Mouse (Mus musculus) forebrain, embryonic 14.5 days (tissue): ENCODE results near the gene Cd200r1. TPM values are rescaled to one million over a fixed set of nuclear protein-coding genes. Genes with fewer than 3 reads are reported as not detected.
"Not testable (repeated sequence)": the region's sequence is repeated elsewhere in the genome, so short reads cannot be mapped to it uniquely, and the experiment has no call there.

Source experiments
- ATAC-seq: fragments of 200-750 bp; cut with Nextera tagmentation; 2 replicates; pipeline ENCODE4 v1.8.0; 2017; ENCODE audit warnings: mild to moderate bottlenecking, moderate library complexity
- DNase-seq: peaks from one replicate; pipeline ENCODE4 v3.0.0-alpha.2; 2015; ENCODE audit warnings: low spot score
- H3K27ac ChIP-seq: fragments of 300-500 bp; sonication (generic); 2 replicates; pipeline ENCODE4 v1.5.1; 2014; ENCODE audit warnings: low read depth, mild to moderate bottlenecking, control low read depth, low read length, moderate library complexity
- H3K27me3 ChIP-seq: fragments of 300-500 bp; sonication (generic); replicated peaks from 2 replicates; pipeline ENCODE4 v1.6.1; 2014; ENCODE audit warnings: low read length, control low read depth, mixed read lengths; ENCODE audit not compliant: control insufficient read depth, insufficient read depth
- H3K36me3 ChIP-seq: fragments of 300-500 bp; sonication (generic); 2 replicates; pipeline ENCODE4 v1.6.1; 2014; ENCODE audit warnings: low read length, control low read depth; ENCODE audit not compliant: control insufficient read depth, insufficient read depth
- H3K4me1 ChIP-seq: fragments of 300-500 bp; sonication (generic); 2 replicates; pipeline ENCODE4 v1.6.1; 2014; ENCODE audit warnings: antibody characterized with exemption, low read length, control low read depth; ENCODE audit not compliant: control insufficient read depth, insufficient read depth
- H3K4me2 ChIP-seq: fragments of 300-500 bp; sonication (generic); 2 replicates; pipeline ENCODE4 v1.6.1; 2014; ENCODE audit warnings: mild to moderate bottlenecking, control low read depth, low read length
- H3K4me3 ChIP-seq: fragments of 300-500 bp; sonication (generic); 2 replicates; pipeline ENCODE4 v1.5.1; 2014; ENCODE audit warnings: low read depth, low read length, control low read depth
- H3K9ac ChIP-seq: fragments of 300-500 bp; sonication (generic); 2 replicates; pipeline ENCODE4 v1.6.1; 2014; ENCODE audit warnings: mild to moderate bottlenecking, low read length, control low read depth, moderate library complexity
- H3K9me3 ChIP-seq: fragments of 300-500 bp; sonication (generic); replicated peaks from 2 replicates; pipeline ENCODE4 v1.6.1; 2016; ENCODE audit warnings: low read length, control low read depth, mixed read lengths; ENCODE audit not compliant: control insufficient read depth
- WGBS: fragments of 180-500 bp; shearing (Covaris S2); extraction: QIAGEN DNeasy Blood & Tissue Kit; methylation state at CpG from one replicate; pipeline ENCODE4 v1.1.7; 2014; 5-methylcytosine and 5-hydroxymethylcytosine counted together
- polyA plus RNA-seq: library from polyadenylated mRNA; unstranded; fragments of >200 nt; fragmentation: Nextera tagmentation; extraction: Ambion mirVana; gene quantifications from 2 replicates; pipeline ENCODE4 v1.2.1, GENCODE M21; 2014

The Cd200r1 gene
- polyA plus RNA-seq, 1 experiment from 2014 or later: 0.70 TPM

DNA sequence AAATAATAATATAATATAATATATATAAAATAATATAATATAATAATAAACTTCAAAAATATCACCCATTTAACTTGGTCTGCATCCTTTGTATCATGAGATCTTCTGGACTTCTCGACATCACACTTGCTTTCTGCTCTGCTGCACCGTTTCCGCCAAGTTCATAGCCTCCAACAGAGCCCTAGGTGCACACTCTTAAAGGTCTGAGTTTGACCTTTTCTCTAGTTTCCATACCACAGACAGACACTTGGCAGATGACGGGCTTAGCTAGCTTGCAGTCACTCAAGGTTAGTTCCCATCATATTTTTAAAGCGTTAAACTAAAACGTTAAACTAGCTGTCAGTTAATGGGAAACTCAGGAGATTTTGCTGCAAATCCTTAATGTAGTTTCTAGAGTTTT is 8.7 kb downstream of the Cd200r1 start:
- no peak overlapping the region for H3K9ac ChIP-seq

DNA sequence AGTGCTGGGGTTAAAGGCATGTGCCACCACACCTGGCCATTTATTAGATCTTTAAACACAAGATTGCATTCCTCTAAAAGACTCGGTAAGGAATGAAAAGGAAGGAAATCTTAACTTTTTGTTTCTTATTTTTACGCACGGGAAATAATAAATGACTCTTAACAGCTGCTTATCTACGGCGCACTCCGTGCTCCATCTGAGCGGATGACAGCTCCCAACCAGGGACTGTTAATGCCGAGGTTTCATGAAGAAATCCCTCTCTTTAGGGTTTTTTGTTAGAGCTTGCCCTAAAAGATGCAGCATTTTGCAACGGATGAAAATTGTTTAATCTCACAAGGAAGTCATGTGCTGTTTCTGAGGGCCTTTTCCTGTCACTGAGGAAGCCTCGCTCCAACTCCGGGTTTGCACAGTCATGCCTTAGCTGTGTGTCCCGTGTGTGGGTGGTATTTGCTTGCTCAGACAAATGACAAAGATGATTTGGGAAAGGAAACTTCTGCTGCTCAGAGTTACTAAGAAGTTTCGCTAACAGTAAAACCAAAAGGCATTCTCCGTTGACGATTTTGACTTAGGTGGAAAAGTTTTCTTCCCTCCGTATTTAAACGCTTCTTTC is 13.1 kb downstream of the Cd200r1 start:
- no peak overlapping the region for H3K4me3 ChIP-seq
- WGBS: 86% methylated on average over 17 of the region's 17 CpGs

More for the DNA sequence above, 8.7 kb downstream of the Cd200r1 start:
- no peak overlapping the region for H3K4me3 ChIP-seq
- no peaks in the 10 kb centered on the region for H3K27me3 ChIP-seq
- no peaks in the 10 kb centered on the region for H3K36me3 ChIP-seq
- H3K4me2 ChIP-seq: no peak overlapping the region
- no peaks in the 10 kb centered on the region for H3K4me1 ChIP-seq
- no peaks in the 10 kb centered on the region for H3K9me3 ChIP-seq
- ATAC-seq (no peak), DNase-seq (no peak)
- WGBS: 92% methylated on average over 6 of the region's 6 CpGs
- H3K27ac ChIP-seq: no peak overlapping the region

DNA sequence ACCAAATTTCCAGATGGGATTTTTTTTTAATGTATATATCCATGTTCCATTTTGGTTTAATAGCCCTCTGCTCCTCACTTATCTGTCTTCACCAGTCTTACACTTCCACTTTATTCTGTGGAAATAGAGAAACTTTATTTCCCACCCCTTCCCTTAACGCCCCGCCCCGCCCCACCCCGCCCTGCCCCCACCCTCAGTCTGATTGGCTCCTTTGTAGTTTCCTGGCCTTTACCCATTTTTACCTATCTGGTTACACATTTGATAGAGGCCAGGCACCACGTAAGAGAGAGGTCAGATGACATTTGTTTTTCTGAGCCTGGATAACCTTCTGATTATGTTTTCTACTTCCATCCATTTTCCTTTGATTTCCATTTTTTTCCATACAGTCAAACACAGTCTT is 14.0 kb downstream of the Cd200r1 start:
- Histone ChIP-seq H3K27ac (no peak overlapping the region), H3K9me3 (no peaks in the 10 kb centered on the region), H3K4me3 (no peak overlapping the region), H3K4me2 (no peak overlapping the region), H3K9ac (no peak overlapping the region), H3K4me1 (no peaks in the 10 kb centered on the region), H3K27me3 (no peaks in the 10 kb centered on the region), H3K36me3 (no peaks in the 10 kb centered on the region)
- ATAC-seq (no peak), DNase-seq (no peak)
- WGBS: 90% methylated on average over 5 of the region's 5 CpGs

More for the DNA sequence above, 13.1 kb downstream of the Cd200r1 start:
- ATAC-seq: no peak
- no peak overlapping the region for H3K27ac ChIP-seq
- H3K27me3 ChIP-seq: no peaks in the 10 kb centered on the region
- H3K36me3 ChIP-seq: no peaks in the 10 kb centered on the region
- no peak overlapping the region for H3K9ac ChIP-seq
- H3K9me3 ChIP-seq: no peaks in the 10 kb centered on the region
- no peak overlapping the region for H3K4me2 ChIP-seq
- DNase-seq: no peak
- H3K4me1 ChIP-seq: no peaks in the 10 kb centered on the region

DNA sequence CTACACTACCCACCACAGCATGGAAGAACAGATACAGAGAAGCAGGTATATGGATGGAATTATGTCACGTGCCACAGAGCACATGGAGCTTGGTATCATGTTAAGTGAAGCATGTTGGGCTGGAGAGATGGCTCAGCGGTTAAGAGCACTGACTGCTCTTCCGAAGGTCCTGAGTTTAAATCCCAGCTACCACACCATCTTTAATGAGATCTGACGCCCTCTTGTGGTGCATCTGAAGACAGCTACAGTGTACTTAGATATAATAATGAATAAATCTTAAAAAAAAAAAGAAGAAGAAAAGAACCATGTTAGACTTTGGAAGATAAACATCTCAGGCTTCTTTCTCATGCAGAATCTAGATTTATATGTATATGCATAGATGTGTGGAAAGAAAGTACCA is 15.2 kb downstream of the Cd200r1 start:
- H3K36me3 ChIP-seq: no peaks in the 10 kb centered on the region
- DNase-seq (no peak), ATAC-seq (no peak)
- 65% methylated on average over 4 of the region's 4 CpGs for WGBS
- H3K9ac ChIP-seq: no peak overlapping the region
- H3K4me2 ChIP-seq: no peak overlapping the region
- no peaks in the 10 kb centered on the region for H3K27me3 ChIP-seq
- H3K4me1 ChIP-seq: no peaks in the 10 kb centered on the region
- H3K4me3 ChIP-seq: no peak overlapping the region
- H3K27ac ChIP-seq: no peak overlapping the region
- no peaks in the 10 kb centered on the region for H3K9me3 ChIP-seq

DNA sequence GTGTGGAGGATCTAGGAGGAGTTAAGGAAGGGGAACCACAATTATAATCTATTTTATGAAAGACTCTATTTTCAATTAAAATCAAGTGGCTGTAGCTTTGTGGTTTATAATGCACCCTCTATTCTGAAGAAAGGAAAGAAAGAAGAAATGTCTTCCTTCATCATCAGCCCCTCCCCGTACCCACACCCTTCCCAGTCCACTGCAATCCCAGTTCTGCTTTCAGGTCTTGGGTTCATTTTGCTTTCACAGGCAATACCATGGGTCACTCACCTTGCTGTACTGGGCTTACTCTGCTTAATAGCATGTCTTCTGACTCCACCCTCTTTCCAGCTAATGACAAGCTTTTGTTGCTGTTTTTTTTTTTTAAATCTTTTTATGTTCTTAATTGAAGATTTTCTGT is 21.4 kb downstream of the Cd200r1 start:
- WGBS: 81% methylated on average over 1 of the region's 1 CpGs

DNA sequence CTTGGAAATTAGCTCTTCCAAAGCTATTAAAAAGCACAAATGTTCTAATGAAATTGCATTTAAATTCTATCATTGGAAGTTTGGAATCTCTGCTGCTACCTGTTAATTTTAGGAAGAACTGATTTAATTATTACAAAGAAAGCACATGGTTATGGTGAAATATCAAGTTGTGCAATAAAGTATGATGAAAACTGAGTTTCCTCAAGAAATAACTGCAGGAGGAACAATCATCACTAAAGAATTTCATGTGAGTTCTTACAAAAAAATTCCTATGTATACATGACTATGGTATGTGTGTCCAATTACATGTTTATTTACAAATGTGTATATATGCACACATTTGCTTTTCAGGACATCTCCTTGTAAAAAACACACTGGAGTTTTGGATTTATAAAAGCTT is 28.9 kb downstream of the Cd200r1 start:
- Histone ChIP-seq H3K4me1 (no peaks in the 10 kb centered on the region), H3K27me3 (no peaks in the 10 kb centered on the region), H3K4me2 (no peak overlapping the region), H3K36me3 (no peaks in the 10 kb centered on the region), H3K4me3 (no peak overlapping the region), H3K9me3 (no peaks in the 10 kb centered on the region), H3K9ac (no peak overlapping the region), H3K27ac (no peak overlapping the region)
- ATAC-seq: no peak
- DNase-seq: no peak

More for the DNA sequence above, 21.4 kb downstream of the Cd200r1 start:
- no peaks in the 10 kb centered on the region for H3K36me3 ChIP-seq
- ATAC-seq: no peak
- no peak overlapping the region for H3K9ac ChIP-seq
- H3K4me3 ChIP-seq: no peak overlapping the region
- H3K4me1 ChIP-seq: no peaks in the 10 kb centered on the region
- no peak for DNase-seq
- no peak overlapping the region for H3K4me2 ChIP-seq
- no peaks in the 10 kb centered on the region for H3K9me3 ChIP-seq
- H3K27ac ChIP-seq: no peak overlapping the region
- no peaks in the 10 kb centered on the region for H3K27me3 ChIP-seq

DNA sequence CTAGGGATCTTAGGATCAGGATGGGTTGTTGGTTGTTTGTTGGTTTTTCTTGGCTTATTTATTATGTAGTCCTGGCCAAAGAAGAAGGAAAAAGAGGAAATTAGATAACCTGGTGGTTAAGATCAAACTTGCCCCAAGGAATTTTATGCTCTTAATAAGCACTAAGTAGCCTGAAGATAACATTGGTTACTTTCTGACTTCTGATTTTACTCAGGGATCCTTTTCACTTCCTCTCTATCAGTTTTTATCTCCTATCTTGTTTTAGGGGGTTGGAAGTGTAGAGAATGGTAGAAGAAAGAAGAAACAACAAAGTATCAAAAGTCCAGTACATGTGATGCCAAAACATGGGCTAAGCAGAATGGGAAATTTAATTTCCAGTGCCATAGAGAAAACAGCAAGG is 40.4 kb downstream of the Cd200r1 start:
- ATAC-seq (no peak), DNase-seq (no peak)
- no peaks in the 10 kb centered on the region for H3K36me3 ChIP-seq
- H3K4me1 ChIP-seq: no peaks in the 10 kb centered on the region
- no peak overlapping the region for H3K4me3 ChIP-seq
- no peaks in the 10 kb centered on the region for H3K27me3 ChIP-seq
- no peak overlapping the region for H3K9ac ChIP-seq
- H3K27ac ChIP-seq: no peak overlapping the region
- H3K9me3 ChIP-seq: no peaks in the 10 kb centered on the region
- no peak overlapping the region for H3K4me2 ChIP-seq

DNA sequence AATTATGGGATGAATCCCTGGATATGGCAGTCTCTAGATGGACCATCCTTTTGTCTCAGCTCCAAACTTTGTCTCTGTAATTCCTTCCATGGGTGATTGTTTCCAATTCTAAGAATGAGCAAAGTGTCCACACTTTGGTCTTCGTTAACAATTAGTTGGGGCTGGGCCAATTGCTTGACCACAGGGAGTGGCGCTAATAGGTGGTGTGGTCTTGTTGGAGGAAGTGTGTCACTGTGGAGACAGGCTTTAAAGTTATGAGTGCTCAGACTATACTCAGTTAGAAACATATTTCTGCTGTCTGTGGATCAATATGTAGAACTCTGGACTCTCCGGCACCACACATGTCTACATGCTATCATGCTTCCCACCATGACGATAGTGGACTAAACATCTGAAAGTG is 44.7 kb downstream of the Cd200r1 start:
- not testable (repeated sequence) for H3K27me3 ChIP-seq, H3K36me3 ChIP-seq

DNA sequence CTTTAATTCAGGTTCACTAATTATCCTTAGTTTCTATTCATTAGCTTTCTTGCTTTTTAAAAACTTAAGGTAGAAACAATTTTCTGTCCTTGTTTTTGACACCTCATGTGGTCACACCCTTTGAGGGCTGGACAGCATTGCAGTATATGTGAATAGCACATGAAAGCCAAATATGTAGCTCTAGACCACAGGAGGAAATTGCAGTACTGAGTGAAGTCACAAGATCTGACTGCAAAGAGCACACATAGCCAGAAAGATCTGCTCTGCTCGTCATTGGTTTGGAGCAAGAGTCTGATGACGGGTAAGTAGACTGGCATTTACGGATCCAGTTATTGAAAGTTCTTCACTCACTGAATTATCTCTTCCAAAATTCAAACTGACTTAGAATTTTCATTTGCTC is 46.0 kb downstream of the Cd200r1 start, which contains the start of gene Cd200r4:
Gene Cd200r4 (plus strand): TSS at position 190 of the 400 bp plus-strand sequence.
- Histone ChIP-seq H3K27ac (no peak within 1 kb of the TSS), H3K4me1 (no peaks in the 10 kb centered on the region), H3K27me3 (no peaks in the 10 kb centered on the region), H3K36me3 (no peaks in the 10 kb centered on the region), H3K4me3 (no peak within 1 kb of the TSS), H3K9ac (no peak within 1 kb of the TSS), H3K9me3 (no peaks in the 10 kb centered on the region), H3K4me2 (no peak within 1 kb of the TSS)
- DNase-seq (no peak), ATAC-seq (no peak)
- 94% methylated on average over 3 of the region's 3 CpGs for WGBS

More for the DNA sequence above, 44.7 kb downstream of the Cd200r1 start:
- H3K4me3 ChIP-seq, H3K4me1 ChIP-seq, ATAC-seq, H3K4me2 ChIP-seq, H3K9ac ChIP-seq, H3K9me3 ChIP-seq, H3K27ac ChIP-seq, DNase-seq: not testable (repeated sequence)
- over 99% methylated on average over 4 of the region's 4 CpGs for WGBS
